Mouse (Mus musculus) lung, adult 2 months (tissue): ENCODE measurements around the gene Bcl2a1d.
"Not testable (repeated sequence)": the region's sequence is repeated elsewhere in the genome, so short reads cannot be mapped to it uniquely, and the experiment has no call there.

ENCODE experiments used
- CTCF ChIP-seq: fragments of 200-500 bp; IDR thresholded peaks from 2 replicates; pipeline ENCODE4 v1.5.1; 2011; ENCODE audit warnings: mild to moderate bottlenecking, low read length, control low read depth; ENCODE audit not compliant: insufficient read depth
- POLR2A ChIP-seq: fragments of 200-500 bp; IDR thresholded peaks from 2 replicates; pipeline ENCODE4 v1.6.1; 2011; ENCODE audit warnings: low read depth, mild to moderate bottlenecking, control low read depth, low read length, borderline replicate concordance; ENCODE audit errors: extremely low read depth

GRCm38 (mm10) chr9:88698746-88699145 lies 33.0 kb downstream of the Bcl2a1d start:
- not testable (repeated sequence) for TF ChIP-seq POLR2A, CTCF
